Mouse (Mus musculus) stomach, postnatal 0 days (tissue): Measurements from ENCODE around the gene Fgf14.

Experiments used
- CTCF ChIP-seq: IDR thresholded peaks from 2 replicates; pipeline ENCODE4 v1.5.1; 2016; ENCODE audit warnings: antibody characterized with exemption, low read depth, mild to moderate bottlenecking, moderate library complexity
- EP300 ChIP-seq: optimal IDR thresholded peaks from 2 replicates; pipeline ENCODE3; 2016; ENCODE audit warnings: antibody characterized with exemption

DNA sequence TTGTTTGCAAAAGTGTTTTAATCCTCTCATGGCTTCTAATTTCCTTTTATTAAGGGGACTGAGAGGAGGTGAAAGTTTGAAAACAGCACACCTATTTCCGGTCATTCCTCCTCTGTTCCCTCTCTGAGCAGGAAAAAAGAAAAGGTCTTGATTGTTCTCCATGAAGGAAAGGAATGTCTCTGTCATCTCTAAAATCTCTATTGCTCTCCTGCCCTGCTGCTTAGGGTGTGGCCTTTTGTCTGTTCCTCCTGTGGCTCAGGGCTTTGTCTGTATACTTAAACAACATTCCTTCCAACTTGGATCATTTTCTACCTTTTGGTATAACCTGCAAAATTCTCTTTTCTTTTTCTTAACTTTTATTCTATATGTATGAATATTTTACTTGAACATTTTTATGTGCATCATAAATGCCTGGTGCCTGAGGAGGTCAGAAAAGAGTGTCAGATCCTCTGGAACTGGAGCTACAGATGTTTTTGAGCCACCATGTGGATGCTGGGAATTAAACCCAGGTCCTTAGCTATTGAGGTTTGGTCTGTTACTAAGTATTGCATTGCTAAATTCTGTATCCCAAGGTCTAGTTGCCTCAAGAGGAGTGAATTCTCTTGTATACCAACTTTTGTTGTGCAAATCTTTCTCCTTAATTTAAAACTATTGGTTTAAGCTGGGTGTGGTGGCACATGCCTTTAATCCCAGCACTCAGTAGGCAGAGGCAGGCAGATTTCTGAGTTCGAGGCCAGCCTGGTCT is 230.7 kb downstream of the Fgf14 start:
- TF ChIP-seq EP300: no peak
- TF ChIP-seq CTCF: no peak
